Mouse (Mus musculus): ENCODE measurements around the gene Lag3.

GRCm38 (mm10) chr6:124863125-124863657 lies 48.3 kb downstream of the Lag3 start:
- TF ChIP-seq CTCF (IDR thresholded peaks at IDR 0.05; ENCODE audit: low read depth), result no peak
- no peak for TF ChIP-seq EP300 (IDR thresholded peaks at IDR 0.05; ENCODE audit: low read depth)
